Mouse (Mus musculus): ENCODE results near the gene Btbd11. TPM values are rescaled to one million over a fixed set of nuclear protein-coding genes. Genes with fewer than 3 reads are reported as not detected.
A peak's percentile ranks its signal among the peaks of the same experiment; 100 is the strongest.

Gene Btbd11
- total RNA-seq, 2 experiments from 2014 or later, result 0.64 to 0.69 TPM

DNA sequence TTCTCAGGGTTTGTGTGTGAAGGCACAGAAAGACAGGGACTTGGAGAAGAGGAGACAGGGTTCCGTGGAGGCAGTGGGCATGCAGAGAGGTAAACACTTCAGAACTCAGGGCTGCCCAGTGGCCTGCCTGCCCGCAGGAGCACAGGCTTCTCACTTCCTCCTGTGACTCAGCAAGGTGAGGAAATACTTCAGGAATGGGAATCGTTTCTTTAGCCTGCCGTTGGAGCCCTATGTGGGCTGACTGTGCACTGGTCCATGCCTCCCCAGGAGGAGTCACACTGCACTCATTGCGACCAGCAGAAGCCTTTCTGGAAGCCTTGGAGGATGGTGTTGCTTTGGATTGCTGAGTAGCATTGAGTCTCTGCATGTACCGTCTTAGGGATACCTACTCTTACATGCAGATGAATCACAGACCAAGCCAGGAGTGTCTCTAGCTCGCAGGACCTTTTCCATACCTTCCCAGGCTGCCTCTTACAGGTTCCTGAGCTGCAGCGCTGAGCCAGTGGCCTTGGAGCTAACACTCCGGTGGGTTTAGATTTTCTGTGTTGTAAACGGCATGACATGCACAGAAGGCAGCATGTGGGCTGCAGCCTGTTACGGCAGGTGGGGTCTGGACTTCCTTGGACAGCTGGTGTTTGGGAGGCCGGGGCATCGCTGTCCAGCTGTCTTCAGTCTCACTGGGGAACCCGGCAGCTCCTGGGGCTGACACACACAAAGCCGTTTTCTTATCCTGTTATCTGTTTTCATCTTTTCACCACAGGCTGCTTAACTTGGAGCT, 34.4 kb downstream of the Btbd11 start:
- DNase-seq, result no peak
- intact Hi-C loops (cut with DNase I), result no loop called here

DNA sequence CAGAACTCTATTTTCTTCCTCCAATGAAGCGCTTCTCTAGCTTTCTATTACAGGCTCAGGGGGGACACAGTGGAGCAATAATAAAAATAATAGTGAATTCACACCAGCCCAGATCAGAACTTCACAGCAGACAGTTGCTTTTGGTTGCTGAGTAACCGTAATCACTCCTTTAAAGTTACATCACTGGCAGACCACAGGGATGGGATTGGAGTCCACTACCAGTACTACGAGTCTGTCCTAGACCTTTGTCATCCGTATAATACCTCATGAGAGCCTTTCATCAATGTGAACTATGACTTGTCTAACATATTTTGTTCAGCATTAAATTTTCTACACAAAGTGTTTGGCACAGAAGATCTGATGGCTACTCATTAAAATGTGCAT, 35.0 kb downstream of the Btbd11 start:
- intact Hi-C loops (cut with DNase I), result no loop called here

DNA sequence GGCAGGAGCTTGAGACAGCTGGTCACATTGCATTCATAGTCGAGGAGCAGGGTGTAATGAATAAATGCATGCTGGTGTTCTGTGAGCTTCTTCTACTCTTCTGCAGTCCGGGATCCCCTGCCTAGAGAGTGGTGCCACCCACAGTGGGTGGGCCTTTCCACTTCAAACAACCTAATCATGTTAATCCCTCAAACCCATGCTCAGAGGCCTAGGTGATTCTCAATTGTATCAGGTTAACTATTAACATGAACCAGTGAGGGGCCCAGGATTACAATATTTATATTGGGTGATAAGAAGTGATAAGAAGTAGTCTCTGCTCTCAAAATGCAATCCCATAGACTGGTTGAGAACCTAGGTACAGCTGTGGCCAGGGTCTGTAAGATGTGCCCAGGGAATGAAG, 39.1 kb downstream of the Btbd11 start:
- intact Hi-C loops (cut with DNase I), result no loop called here
- DNase-seq, result no peak

More for the DNA sequence above, 35.0 kb downstream of the Btbd11 start:
- no peak for DNase-seq

DNA sequence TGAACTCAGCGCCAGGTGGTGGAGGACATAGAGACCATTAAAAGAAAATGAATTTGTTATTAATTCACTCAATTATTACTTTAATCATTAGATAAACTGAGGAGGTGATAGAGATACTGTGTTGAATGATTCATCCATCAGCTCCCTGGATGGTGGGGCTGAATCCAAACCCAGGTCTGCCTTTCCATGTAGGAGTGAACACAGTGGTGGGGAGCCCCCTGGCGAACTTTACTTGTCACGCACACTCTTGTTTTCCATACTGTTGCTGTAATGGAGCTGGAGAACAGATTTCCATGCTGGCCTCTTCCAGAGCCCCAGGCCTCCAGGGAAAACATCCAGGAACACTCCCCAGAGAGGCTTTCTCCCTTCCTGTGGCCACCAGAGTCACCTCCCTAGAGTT, 50.6 kb downstream of the Btbd11 start:
- intact Hi-C loops (cut with DNase I), result no loop called here
- DNase-seq, result no peak

DNA sequence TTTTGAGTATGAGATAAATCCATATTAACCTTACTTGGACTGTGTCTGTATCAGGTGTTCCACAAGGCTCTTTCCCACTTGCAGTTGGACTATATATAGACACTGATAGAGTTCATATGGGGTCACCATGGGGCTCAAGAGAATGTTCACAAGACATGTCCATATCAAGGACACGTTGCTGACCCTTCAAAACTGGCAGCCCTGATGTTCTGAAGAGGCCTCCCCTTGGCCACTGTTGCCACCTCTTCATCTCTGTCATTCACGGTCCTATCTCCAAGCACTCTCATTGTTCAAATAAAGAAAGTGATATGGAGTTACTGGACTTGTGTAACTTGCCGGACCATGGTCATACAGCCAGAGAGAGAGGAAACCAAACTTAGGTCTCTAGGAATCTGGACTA, 56.8 kb downstream of the Btbd11 start:
- intact Hi-C loops (cut with DNase I), result no loop called here
- no peak for DNase-seq

DNA sequence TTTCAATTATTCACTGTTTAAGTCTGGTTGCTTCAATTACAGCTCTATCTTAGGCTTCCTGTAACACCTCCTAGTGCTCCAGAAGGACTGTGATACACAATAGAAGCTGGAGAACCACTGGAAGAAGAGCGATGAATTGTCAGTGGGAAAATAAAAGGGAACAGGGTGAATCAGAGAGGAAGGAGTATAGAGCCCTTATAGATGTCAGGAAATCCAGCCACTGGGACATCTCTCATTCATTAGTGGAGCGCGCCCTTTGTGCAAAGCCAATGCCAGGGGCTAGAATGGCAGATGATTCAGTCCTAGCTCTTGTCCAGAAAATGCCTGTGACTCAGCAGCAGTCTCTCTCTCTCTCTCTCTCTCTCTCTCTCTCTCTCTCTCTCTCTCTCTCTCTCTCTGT, 59.3 kb downstream of the Btbd11 start:
- no peak for DNase-seq
- intact Hi-C loops (cut with DNase I), result no loop called here

DNA sequence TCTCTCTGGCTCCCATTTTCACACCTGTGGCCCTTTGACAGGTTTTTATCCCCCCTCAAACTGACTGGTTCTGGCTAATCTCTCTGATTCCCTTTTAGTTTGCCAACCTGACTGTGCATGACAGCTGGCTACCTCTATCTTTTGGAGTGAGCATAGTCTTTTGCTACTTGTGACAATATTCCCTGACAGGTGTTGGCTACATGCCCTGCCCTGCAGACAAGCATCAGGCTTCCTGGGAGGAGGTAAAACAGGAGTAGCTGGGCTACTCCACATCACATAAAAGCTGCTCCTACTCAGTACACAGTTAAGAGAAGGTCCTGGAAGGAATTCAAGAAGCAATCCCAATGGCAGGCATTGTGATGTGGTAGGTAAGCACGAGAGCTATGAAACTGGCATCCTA, 60.1 kb downstream of the Btbd11 start:
- intact Hi-C loops (cut with DNase I), result no loop called here
- DNase-seq, result no peak

DNA sequence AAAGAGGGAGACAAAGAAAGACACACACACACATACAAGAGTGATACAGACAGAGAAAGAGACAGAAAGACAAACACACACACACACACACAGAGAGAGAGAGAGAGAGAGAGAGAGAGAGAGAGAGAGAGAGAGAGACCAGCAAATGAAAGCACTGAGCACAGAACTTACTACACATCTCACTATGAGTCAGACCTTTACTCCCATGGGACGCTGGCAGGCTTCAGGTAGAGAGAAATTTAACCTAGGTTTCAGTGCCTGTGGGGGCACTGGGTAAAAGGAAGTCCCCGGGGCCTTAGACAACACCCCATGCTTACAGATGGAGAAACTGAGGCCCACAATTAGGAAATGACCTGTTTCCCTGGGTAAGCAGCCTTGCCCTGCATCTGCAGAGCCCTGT, 61.3 kb downstream of the Btbd11 start:
- intact Hi-C loops (cut with DNase I), result no loop called here
- no peak for DNase-seq

DNA sequence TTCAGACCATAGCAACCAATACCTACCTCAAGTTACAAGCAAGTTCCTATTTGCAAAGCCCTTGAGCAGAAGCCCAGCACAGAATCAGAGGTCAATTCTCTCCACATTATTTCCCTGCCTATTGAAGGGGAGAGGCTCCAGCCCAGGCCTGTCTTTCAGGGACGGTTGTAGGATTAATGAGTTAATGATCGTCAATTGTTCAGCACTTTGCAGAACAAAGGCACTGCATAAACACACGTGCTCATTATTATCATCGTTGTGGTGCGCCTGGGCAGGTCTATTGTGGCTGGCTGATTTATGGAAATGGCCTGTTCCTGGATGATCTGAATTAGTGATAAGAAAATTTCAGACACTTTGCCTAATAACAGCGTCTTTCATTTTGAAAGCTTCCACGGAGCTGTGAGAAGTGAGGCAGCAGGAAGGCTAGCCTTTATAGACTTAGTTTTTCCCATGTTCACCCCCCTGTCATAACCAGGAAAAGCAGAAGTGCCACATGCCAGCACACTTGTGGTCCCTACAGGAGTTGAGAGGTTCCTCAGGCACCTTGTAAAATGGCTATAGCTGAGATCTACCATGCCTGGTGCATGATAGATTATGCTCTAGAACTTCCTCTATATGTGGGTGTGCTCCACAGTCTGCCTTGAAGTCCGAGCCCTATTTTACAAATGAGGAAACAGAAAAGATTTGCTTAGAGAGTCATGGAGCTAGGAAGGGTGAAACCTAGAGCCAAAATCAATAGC, 65.2 kb downstream of the Btbd11 start:
- intact Hi-C loops (cut with DNase I), result loop anchor here (10.0 kb wide), 1 partner anchor 173 kb away; no protein-coding TSS in a partner anchor
- DNase-seq, result no peak

DNA sequence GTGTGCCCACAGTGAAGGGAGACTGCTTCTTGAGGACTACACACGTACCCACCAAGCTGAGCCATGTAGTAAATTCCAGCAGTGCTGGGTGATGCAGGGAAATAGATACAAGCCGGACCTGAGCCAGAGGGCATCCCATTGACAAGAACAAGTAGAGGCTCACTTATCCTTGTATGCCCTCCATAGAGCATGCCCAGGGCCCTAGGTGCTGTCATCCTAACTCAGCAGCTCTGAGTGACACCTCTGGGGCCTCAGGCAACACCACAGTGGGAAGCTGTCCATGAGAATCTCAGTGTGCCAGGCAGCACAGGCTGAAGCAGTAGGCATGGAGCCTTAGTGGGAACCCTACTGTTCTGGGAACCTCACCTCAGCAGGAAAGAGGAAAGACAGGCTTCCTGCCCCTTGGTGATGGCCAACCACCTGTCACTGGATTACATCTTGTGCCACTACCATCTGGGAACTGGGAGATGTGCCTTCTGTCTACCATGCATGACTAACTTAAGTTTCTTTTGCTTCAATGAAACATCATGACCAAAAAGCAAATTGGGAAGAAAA, 66.7 kb downstream of the Btbd11 start:
- DNase-seq, result no peak
- intact Hi-C loops (cut with DNase I), result loop anchor here (10.0 kb wide), 1 partner anchor 172 kb away; no protein-coding TSS in a partner anchor

DNA sequence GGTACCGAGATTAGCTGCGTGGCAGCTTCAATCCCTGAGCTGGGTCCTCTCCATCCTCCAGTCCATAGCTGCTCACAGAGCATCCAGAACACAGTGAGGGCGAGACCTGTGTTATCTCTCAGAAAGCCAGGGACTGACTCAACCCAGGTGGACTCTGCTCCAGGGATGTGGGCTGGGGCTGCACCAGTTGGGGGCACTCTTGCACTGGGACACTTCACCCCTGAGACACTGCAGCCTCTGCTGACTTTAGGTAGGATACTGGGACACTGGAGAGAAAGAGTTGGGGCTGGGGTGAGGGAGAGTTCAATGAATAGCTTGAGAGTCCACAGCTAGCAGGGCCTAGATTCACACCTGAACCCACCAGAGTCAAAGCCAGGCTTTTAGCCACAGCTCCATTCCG, 69.4 kb downstream of the Btbd11 start:
- DNase-seq, result no peak
- intact Hi-C loops (cut with DNase I), result loop anchor here (10.0 kb wide), 1 partner anchor 169 kb away; no protein-coding TSS in a partner anchor

DNA sequence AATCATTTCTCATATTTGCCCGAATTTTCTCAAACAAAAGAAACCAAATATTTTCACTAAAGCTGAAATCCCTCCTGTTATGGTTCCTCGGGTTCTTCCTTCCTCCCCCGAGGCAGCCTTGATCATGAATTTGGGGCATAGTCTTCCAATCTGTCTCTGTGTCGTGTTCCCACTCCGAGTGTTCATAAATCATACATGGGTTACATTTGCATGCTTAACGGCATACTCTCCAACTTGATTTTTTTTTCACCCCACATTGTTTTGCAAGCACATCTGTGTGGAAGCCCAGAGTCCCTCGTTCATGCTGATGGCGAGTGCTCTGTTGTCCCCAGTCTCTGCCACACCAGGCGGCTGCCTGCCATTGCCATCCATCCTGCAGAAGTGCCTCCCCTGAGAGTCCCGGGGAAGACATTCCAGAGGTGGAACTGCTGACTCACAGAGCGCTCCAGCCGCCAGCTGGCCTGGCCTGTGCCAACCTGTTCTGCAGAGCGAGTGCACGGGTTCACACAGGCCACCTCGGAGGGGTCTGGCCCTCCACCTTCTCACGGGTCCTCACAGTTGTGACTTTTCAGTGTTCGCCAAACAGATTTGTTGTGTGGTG, 72.2 kb downstream of the Btbd11 start:
- DNase-seq, result peak; percentile 55 to 62
- intact Hi-C loops (cut with DNase I), result loop anchor here (10.0 kb wide), 1 partner anchor 166 kb away; no protein-coding TSS in a partner anchor

DNA sequence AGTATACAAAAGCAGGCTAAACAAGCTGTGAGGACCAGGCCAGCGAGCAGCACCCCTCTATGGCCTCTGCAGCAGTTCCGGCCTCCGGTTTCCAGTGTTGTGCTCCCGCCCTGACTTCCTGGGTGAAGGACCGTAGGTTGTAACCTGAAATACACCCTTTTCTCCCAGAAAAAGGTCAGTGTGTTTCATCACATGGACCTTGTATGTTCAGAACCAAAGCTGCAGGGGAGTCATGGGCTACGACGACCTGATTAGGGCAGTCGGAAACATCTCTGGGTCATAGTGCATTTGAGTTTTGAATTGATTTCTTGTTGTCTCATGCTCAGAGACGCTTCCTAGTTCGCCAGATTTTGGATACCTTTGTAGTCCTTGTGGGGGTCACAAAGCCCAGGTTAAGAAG, 74.1 kb downstream of the Btbd11 start:
- DNase-seq, result no peak
- intact Hi-C loops (cut with DNase I), result no loop called here

DNA sequence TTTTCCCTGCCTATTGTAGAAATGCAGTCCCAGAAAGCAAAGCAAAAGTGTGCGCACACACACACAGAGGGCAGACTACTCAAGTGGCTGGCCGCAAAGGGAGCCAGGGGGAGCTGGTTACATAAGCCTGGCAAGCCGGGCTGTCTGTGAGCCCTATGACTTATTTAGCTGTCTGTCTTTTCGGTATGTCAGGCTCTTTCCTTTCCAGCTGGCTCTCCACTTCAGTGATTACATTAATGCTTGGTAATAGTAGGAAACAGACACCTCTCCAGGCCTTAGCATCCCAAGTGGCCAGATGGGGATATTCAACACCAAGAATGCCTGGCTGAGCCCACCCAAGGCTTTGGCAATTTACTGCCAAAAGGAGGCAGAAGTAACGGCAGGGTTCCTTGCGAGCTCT, 77.5 kb downstream of the Btbd11 start:
- intact Hi-C loops (cut with DNase I), result no loop called here

DNA sequence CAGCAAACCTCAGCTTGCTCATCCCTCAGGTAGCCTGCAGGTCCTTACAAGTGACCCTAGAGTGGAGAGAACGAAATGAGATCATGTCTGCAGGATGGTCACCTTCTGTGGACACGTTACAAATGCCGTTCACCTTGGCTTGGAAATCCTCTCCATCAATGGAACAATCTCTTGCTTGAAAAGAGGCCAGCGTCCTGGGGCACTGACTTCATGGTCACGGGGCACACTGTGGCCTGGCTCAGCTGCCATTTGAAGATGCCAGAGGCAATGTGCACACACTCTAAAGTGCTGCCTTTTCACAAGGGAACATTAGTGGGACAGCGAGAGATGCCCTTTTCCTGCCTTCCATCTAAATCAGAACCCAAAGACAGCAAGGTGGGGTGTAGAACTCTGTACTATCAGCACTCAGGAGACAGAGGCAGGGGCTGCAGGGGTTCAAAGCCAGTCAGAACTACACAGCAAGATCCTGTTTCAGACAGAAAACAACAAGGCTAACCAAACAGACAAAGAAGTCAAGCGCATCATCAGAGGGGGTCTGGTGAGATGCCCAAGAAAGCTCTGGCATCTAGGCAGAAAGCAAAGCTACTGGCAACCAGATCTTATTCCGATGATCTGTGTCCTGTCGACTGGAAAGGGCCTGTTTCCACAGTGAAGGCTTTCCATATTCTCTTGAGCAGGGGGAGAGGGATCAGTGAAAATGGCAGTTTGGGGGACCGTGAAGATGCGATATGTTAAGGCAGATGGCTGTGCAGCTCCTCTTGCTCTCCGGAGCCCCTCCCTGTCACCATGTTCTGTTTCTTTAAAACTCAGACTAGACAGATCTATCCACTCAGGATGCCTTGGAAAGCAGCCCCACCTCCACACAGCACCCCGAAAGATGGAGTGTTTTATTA, 79.1 kb downstream of the Btbd11 start:
- intact Hi-C loops (cut with DNase I), result no loop called here
- no peak for DNase-seq

More for the DNA sequence above, 77.5 kb downstream of the Btbd11 start:
- DNase-seq, result peak; percentile 19 to 27

DNA sequence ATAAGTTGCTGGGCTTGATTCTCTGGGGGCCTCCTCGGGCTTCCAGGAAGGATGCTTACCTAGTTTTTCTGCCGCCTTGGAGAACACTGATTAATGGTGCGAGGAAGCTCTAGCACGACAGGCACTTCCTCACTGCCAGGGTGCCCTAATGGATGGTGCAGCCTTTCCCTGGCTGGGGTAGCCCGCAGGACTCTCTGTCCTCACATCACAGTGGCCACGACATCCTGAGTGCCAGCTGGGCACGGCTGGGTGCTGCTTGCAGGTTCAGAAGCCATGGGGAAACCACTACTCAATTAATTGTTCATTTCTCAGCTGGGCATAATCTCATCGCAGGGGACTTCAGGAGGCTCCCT, 79.8 kb downstream of the Btbd11 start:
- DNase-seq, result no peak
- intact Hi-C loops (cut with DNase I), result no loop called here

DNA sequence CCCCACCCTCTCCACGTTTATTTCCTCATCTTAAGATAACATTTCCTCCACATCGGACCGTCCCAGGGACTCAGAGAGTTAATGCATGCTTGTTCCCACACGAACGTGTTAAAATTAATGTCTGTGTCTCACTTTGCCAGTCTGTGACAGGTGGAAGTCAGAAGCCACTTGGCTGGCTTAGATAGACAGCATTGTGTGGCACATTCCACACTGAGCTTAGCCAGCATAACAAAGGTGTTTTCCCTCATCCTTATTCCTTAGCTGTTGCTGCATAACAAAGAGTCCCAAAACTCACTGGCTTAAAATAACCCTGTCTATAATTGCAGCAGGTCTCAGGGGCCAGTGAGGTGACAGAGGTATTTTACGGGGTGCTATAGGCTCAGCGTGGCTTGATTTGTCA, 80.8 kb downstream of the Btbd11 start:
- intact Hi-C loops (cut with DNase I), result no loop called here
- DNase-seq, result no peak

DNA sequence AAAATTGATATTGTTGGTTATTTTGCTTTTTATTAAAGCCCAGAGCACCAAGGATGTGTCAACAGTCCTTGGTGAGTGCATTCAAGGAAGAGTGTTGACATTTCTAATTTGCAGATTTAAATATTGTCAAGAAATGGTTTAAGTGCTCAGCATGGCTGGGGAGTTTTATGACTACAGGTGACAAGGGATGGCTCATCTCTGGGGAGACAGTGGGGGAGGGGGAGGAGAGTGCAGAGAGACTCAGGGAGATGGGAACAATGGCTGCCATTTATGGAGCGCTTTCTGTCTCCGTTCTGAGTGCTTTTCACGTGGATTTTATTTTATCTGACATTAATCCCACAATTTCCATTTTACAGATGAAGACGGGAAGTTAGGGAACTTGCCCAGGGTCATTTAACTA, 81.9 kb downstream of the Btbd11 start:
- DNase-seq, result no peak
- intact Hi-C loops (cut with DNase I), result no loop called here

DNA sequence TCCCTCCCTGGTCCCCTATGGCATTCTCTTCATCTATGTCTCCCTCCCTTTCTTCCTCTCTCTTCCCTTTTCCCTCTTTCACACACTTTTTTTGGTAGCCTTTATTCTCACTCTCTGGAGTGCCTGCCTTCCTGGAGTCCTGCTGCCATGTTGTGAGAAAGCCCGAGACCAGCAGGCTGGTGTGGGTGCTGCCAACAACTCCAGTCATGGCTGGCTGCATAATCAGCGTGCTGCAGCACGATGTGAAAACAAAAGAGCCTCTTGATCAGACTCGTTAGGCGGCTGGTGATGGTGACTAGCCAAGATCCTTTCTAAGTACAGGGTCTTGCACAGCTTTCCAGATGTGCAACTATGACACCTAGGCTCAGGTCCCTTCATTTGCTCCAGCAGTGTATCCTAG, 82.7 kb downstream of the Btbd11 start:
- DNase-seq, result no peak
- intact Hi-C loops (cut with DNase I), result no loop called here

DNA sequence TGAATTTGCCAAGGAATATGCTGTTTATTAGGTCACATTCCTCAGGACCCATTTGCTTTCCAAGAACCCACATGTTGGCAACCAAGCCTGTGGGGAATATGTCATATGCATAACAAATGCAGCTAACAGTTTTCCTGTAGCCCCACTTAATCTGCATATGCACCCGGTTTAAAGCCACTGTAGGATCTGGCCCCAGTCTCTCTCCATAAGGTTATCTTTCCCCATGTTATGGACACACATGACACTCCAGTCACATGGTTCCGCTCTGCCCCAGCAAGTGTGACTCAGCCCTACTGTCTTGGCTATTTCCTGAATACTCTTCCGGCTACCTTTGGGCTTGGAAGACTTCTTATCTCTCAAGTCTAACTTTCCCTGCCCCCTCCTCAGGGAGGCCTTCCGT, 86.7 kb downstream of the Btbd11 start:
- no peak for DNase-seq
- intact Hi-C loops (cut with DNase I), result no loop called here

All from gastrocnemius, postnatal 36 days (tissue).